ENCODE assay signal across 8 mouse cellular contexts in the genomic region with DNA sequence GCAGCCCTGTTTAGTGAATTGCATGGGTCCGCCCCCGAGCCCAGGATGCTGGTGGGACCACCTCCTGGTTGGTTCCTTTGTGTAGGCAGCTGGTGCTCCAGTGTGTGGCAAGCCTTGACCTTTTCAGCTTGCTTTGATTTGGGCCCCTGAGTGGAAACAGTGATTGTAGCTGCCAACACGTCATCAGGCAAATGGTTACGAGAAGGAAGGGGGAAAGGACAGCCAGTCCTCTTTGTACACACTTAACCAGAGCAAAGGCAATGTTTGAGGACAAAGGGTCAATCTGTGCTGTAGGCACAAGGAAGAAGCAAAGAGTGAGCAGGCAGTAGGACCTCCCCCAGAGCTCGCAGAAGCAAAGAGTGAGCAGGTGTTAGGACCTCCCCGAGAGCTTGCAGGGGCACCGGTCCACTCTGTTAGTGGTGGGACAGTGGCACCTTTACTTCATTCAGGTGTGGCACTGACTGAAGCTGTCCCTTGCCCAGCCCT.
DNase-seq lines count a peak whose midpoint lies in the region; TF ChIP-seq lines count a peak whose summit lies in the region.
"Had no signal": no experiment of that assay in that cellular context is flagged by ENCODE, and none has a peak within 500 bp of the region (broad histone marks: within the 10 kb centered on the region; RNA-seq: fewer than 3 reads in every experiment).

No protein-coding gene starts in this region.

- H3K4me1 ChIP-seq in embryonic facial prominence, embryonic 10.5 days = peaks cover 14% of the 10 kb centered on the region
- H3K4me1 ChIP-seq in olfactory bulb, adult 2 months (ENCODE audit: control insufficient read depth, insufficient read depth, low read length) = peaks cover 21% of the 10 kb centered on the region

- no peak overlapping the region for H3K4me3 ChIP-seq in embryonic facial prominence, embryonic 10.5 days
- no peak overlapping the region for H3K4me3 ChIP-seq in olfactory bulb, adult 2 months (ENCODE audit: insufficient read depth, low read depth, low read length)
- H3K4me3 ChIP-seq: erythroblast, embryonic 14.5 days had no signal

- H3K27ac ChIP-seq in embryonic facial prominence, embryonic 10.5 days (replicated peaks) = no peak overlapping the region; the same call in 1 of the 2 replicates
- peak overlapping the region; percentile 64 for H3K27ac ChIP-seq in olfactory bulb, adult 2 months (ENCODE audit: insufficient read depth, low read depth, low read length)

- H3K36me3 ChIP-seq in embryonic facial prominence, embryonic 10.5 days (replicated peaks) = no peaks in the 10 kb centered on the region

- TF ChIP-seq CTCF in olfactory bulb, adult 2 months (IDR thresholded peaks at IDR 0.05; ENCODE audit: insufficient read depth, low read depth, low read length) = no peak

- WGBS in embryonic facial prominence, embryonic 10.5 days = 50% methylated on average over 7 of the region's 7 CpGs
- WGBS in olfactory bulb, adult 2 months = 33% methylated on average over 7 of the region's 7 CpGs

- DNase-seq in kidney, adult 18-20 months = peak; percentile 11
- DNase-seq in kidney, postnatal 10 days = no peak
- peak; percentile 46 for DNase-seq in embryonic facial prominence, embryonic 10.5 days (ENCODE audit: low spot score)
- DNase-seq in kidney, postnatal 36 days = peak; percentile 13 to 35
- DNase-seq in layer of hippocampus, adult 18-20 months (ENCODE audit: low spot score in 2 of 2) = no peak
- DNase-seq in thymus, postnatal 10 days (ENCODE audit: low spot score in 2 of 2) = no peak

- H3K27me3 ChIP-seq in embryonic facial prominence, embryonic 10.5 days (replicated peaks; ENCODE audit: low read depth, poor library complexity, severe bottlenecking) = peaks cover 15% of the 10 kb centered on the region; the same call in 1 of the 2 replicates

- H3K9me3 ChIP-seq in embryonic facial prominence, embryonic 10.5 days = no peaks in the 10 kb centered on the region

- TF ChIP-seq POLR2A in olfactory bulb, adult 2 months (IDR thresholded peaks at IDR 0.05; ENCODE audit: insufficient read depth, low read depth, low read length) = no peak

Comparison
In these comparisons a context has a peak if more than half of its experiments do, and no peak if none do; other contexts are left out.
1. DNase-seq: peak in kidney, adult 18-20 months (single experiment), embryonic facial prominence, embryonic 10.5 days (single experiment) and kidney, postnatal 36 days (2 of 2); none in kidney, postnatal 10 days (single experiment), layer of hippocampus, adult 18-20 months (0 of 2) and thymus, postnatal 10 days (0 of 2).